ENCODE assay signal across 8 mouse cellular contexts in the genomic region with DNA sequence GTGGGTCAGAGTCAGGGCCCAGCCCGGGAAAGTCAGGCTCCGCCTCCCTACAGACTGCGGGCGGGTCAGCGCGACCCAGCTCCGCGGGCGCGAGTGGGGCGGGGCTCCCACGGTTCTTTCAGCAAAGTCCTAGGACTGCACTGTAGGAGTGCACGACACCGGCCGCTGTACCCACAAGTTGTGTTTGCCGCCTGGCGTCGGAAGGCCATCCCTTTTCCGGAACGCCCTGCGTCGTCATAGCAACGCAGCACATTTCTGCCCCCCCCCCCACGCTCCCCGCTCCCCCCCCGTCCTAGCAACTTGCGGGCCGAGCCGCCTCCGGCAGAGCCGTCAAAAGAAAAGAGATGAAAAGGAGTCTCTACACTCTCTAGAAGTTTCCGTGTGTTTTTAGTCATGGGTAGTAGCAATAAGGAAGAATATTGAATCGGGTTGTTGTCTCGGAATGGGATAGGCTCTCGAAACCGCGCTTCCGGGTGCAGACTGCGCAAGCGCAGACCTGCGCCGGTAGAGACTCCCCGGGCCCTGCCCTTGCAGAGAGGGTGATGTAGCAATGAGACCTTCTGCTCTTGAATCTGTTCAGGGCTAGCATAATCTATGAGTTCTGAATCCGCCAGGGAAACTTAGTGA. TPM values are rescaled to one million over a fixed set of nuclear protein-coding genes. Genes with fewer than 3 reads are reported as not detected.
DNase-seq lines count a peak whose midpoint lies in the region; ATAC-seq and TF ChIP-seq lines count a peak whose summit lies in the region.

A gene (minus strand): TSS at position 489 of the 627 bp plus-strand sequence.

- H3K4me2 ChIP-seq in lung, postnatal 0 days (replicated peaks; ENCODE audit: low read depth, low read length): peak within 1 kb of the TSS; percentile 78

- TF ChIP-seq CTCF in MEL (IDR thresholded peaks at IDR 0.05 in 2 of 3, conservative IDR thresholded peaks at IDR 0.05 in 1 of 3; ENCODE audit: control insufficient read depth in 1 of 3, insufficient read depth in 1 of 3, low read depth in 2 of 3, low read length in 3 of 3, poor library complexity in 1 of 3, severe bottlenecking in 1 of 3): no peak
- TF ChIP-seq CTCF in cerebellum, adult 2 months (IDR thresholded peaks at IDR 0.05; ENCODE audit: borderline replicate concordance, insufficient read depth, low read depth, low read length): no peak
- TF ChIP-seq CTCF in lung, postnatal 0 days (IDR thresholded peaks at IDR 0.05): peak; percentile 40

- peak in 1 of 2 experiments; percentile 79; a peak in 2 of 4 replicates for TF ChIP-seq POLR2A in MEL (IDR thresholded peaks at IDR 0.05; ENCODE audit: control insufficient read depth in 1 of 2, insufficient read depth in 1 of 2, low read depth in 1 of 2, low read length in 2 of 2, poor library complexity in 1 of 2)
- TF ChIP-seq POLR2A in cerebellum, adult 2 months (IDR thresholded peaks at IDR 0.05; ENCODE audit: borderline replicate concordance, insufficient read depth, low read length): peak; percentile 44; the same call in 1 of the 2 replicates

- no peaks in the 10 kb centered on the region for H3K27me3 ChIP-seq in MEL (ENCODE audit: control insufficient read depth in 1 of 2, insufficient read depth in 2 of 2, low read length in 2 of 2)
- no peaks in the 10 kb centered on the region for H3K27me3 ChIP-seq in cerebellum, adult 2 months (ENCODE audit: control insufficient read depth, insufficient read depth, low read length)
- no peaks in the 10 kb centered on the region for H3K27me3 ChIP-seq in hindbrain, embryonic 10.5 days (ENCODE audit: insufficient read depth, poor library complexity, severe bottlenecking)
- no peaks in the 10 kb centered on the region for H3K27me3 ChIP-seq in lung, postnatal 0 days (replicated peaks; ENCODE audit: insufficient read depth, low read length)

- DNase-seq in MEL (ENCODE audit: low read depth, low spot score): peak; percentile 93
- DNase-seq in cerebellum, adult 2 months: peak; percentile 85 to 86
- peak; percentile 92 for DNase-seq in forelimb bud, embryonic 11.5 days (ENCODE audit: low read depth, low spot score)
- peak; percentile 88 for DNase-seq in hindbrain, embryonic 10.5 days (ENCODE audit: low spot score)
- peak; percentile 88 for DNase-seq in layer of hippocampus, adult 9-11 months
- peak; percentile 95 for DNase-seq in lung, postnatal 0 days (ENCODE audit: low spot score)
- peak; percentile 79 for DNase-seq in ovary, postnatal 14 days (ENCODE audit: low spot score)
- peak; percentile 93 for DNase-seq in thymus, postnatal 14 days

- peak within 1 kb of the TSS; percentile 86 for H3K27ac ChIP-seq in MEL (ENCODE audit: control insufficient read depth, low read depth, low read length)
- no peak within 1 kb of the TSS for H3K27ac ChIP-seq in cerebellum, adult 2 months (ENCODE audit: insufficient read depth, low read length)
- H3K27ac ChIP-seq in hindbrain, embryonic 10.5 days: peak within 1 kb of the TSS; percentile 82
- peak within 1 kb of the TSS; percentile 32; the same call in 1 of the 2 replicates for H3K27ac ChIP-seq in lung, postnatal 0 days (ENCODE audit: low read length)

- no peaks in the 10 kb centered on the region for H3K79me2 ChIP-seq in MEL (ENCODE audit: control insufficient read depth, insufficient read depth, low read length, poor library complexity)

- H3K9me3 ChIP-seq in MEL (replicated peaks; ENCODE audit: insufficient read depth, low read length): no peaks in the 10 kb centered on the region
- no peaks in the 10 kb centered on the region for H3K9me3 ChIP-seq in hindbrain, embryonic 10.5 days
- no peaks in the 10 kb centered on the region for H3K9me3 ChIP-seq in lung, postnatal 0 days (ENCODE audit: low read length)

- TF ChIP-seq RAD21 in MEL (IDR thresholded peaks at IDR 0.05; ENCODE audit: low read depth, low read length): no peak

- H3K4me1 ChIP-seq in MEL (ENCODE audit: control insufficient read depth in 1 of 2, insufficient read depth in 2 of 2, low read length in 2 of 2): peaks cover 0 to 19% of the 10 kb centered on the region in 2 experiments; a peak in 3 of 4 replicates
- no peaks in the 10 kb centered on the region for H3K4me1 ChIP-seq in cerebellum, adult 2 months (ENCODE audit: control insufficient read depth, insufficient read depth, low read length)
- peaks cover 10% of the 10 kb centered on the region; the same call in 1 of the 2 replicates for H3K4me1 ChIP-seq in hindbrain, embryonic 10.5 days (replicated peaks)
- H3K4me1 ChIP-seq in lung, postnatal 0 days (ENCODE audit: insufficient read depth, low read depth, low read length): no peaks in the 10 kb centered on the region; the same call in 1 of the 2 replicates

- WGBS in cerebellum, adult 2 months: under 1% methylated on average over 44 of the region's 44 CpGs
- WGBS in hindbrain, embryonic 10.5 days: under 1% methylated on average over 44 of the region's 44 CpGs
- 0% methylated on average over 44 of the region's 44 CpGs for WGBS in lung, postnatal 0 days

- TF ChIP-seq EP300 in MEL (IDR thresholded peaks at IDR 0.05; ENCODE audit: low read depth in 1 of 2, low read length in 2 of 2): no peak
- TF ChIP-seq EP300 in lung, postnatal 0 days (IDR thresholded peaks at IDR 0.05): no peak

- H3K4me3 ChIP-seq in MEL (ENCODE audit: control insufficient read depth in 1 of 2, insufficient read depth in 1 of 2, low read depth in 2 of 2, low read length in 2 of 2): peak within 1 kb of the TSS; percentile 55 to 88
- H3K4me3 ChIP-seq in cerebellum, adult 2 months (replicated peaks; ENCODE audit: insufficient read depth, low read depth, low read length): peak within 1 kb of the TSS; percentile 79
- H3K4me3 ChIP-seq in hindbrain, embryonic 10.5 days: peak within 1 kb of the TSS; percentile 64
- peak within 1 kb of the TSS; percentile 56 for H3K4me3 ChIP-seq in lung, postnatal 0 days (ENCODE audit: low read depth, low read length)

- peak within 1 kb of the TSS; percentile 66 for H3K9ac ChIP-seq in MEL (ENCODE audit: control insufficient read depth, low read depth, low read length, poor library complexity, severe bottlenecking)
- 0 out of 2 replicates have a peak within 1 kb of the TSS, but pooled peaks have one; percentile 12 for H3K9ac ChIP-seq in lung, postnatal 0 days (replicated peaks; ENCODE audit: low read depth)

- H3K36me3 ChIP-seq in MEL (ENCODE audit: control insufficient read depth in 1 of 2, insufficient read depth in 2 of 2, low read length in 2 of 2): peaks cover 0 to 11% of the 10 kb centered on the region in 2 experiments; a peak in 2 of 4 replicates
- peaks cover 4% of the 10 kb centered on the region; the same call in 1 of the 2 replicates for H3K36me3 ChIP-seq in hindbrain, embryonic 10.5 days
- no peaks in the 10 kb centered on the region for H3K36me3 ChIP-seq in lung, postnatal 0 days (ENCODE audit: insufficient read depth, low read length)

- peak; percentile 96 for ATAC-seq in lung, postnatal 0 days

TF ChIP-seq in MEL, 35 proteins besides CTCF, POLR2A, EP300 and RAD21:
- peak; percentile 61; the same call in 1 of the 2 replicates for TF ChIP-seq HCFC1 (IDR thresholded peaks at IDR 0.05; ENCODE audit: low read depth, low read length)
- no peak for TF ChIP-seq ZMIZ1 (IDR thresholded peaks at IDR 0.05; ENCODE audit: low read depth, low read length)
- no peak for TF ChIP-seq JUND (IDR thresholded peaks at IDR 0.05; ENCODE audit: low read depth, low read length)
- peak; percentile 34; the same call in 1 of the 2 replicates for TF ChIP-seq RCOR1 (IDR thresholded peaks at IDR 0.05; ENCODE audit: low read depth, low read length)
- no peak for TF ChIP-seq POLR2AphosphoS5 (IDR thresholded peaks at IDR 0.05; ENCODE audit: borderline replicate concordance, low read depth, low read length)
- no peak for TF ChIP-seq TAL1 (IDR thresholded peaks at IDR 0.05; ENCODE audit: low read length)
- TF ChIP-seq CHD1 (IDR thresholded peaks at IDR 0.05; ENCODE audit: low read depth, low read length): no peak
- TF ChIP-seq MYC (IDR thresholded peaks at IDR 0.05; ENCODE audit: low read depth, low read length): no peak
- no peak for TF ChIP-seq MYB (IDR thresholded peaks at IDR 0.05; ENCODE audit: low read depth, low read length)
- peak; percentile 54; the same call in 1 of the 2 replicates for TF ChIP-seq TBP (IDR thresholded peaks at IDR 0.05; ENCODE audit: low read depth, low read length)
- peak; percentile 96 for TF ChIP-seq ELF1 (IDR thresholded peaks at IDR 0.05; ENCODE audit: low read depth, low read length)
- TF ChIP-seq MAX (IDR thresholded peaks at IDR 0.05; ENCODE audit: low read length): peak; percentile 51; the same call in 1 of the 2 replicates
- TF ChIP-seq NRF1 (IDR thresholded peaks at IDR 0.05; ENCODE audit: insufficient read depth, low read depth, low read length, poor library complexity, severe bottlenecking): peak; percentile 80
- peak; percentile 77; the same call in 1 of the 2 replicates for TF ChIP-seq MAZ (IDR thresholded peaks at IDR 0.05; ENCODE audit: low read depth, low read length)
- no peak for TF ChIP-seq ZC3H11A (IDR thresholded peaks at IDR 0.05; ENCODE audit: low read depth, low read length)
- peak; percentile 93 for TF ChIP-seq SIN3A (IDR thresholded peaks at IDR 0.05; ENCODE audit: low read length)
- TF ChIP-seq NELFE (IDR thresholded peaks at IDR 0.05; ENCODE audit: low read depth, low read length): peak; percentile 72
- TF ChIP-seq TCF12 (IDR thresholded peaks at IDR 0.05; ENCODE audit: low read depth, low read length): 0 out of 2 replicates have a peak, but pooled peaks have one; percentile 43
- TF ChIP-seq ZNF384 (IDR thresholded peaks at IDR 0.05; ENCODE audit: low read depth, low read length): no peak
- TF ChIP-seq E2F4 (IDR thresholded peaks at IDR 0.05; ENCODE audit: borderline replicate concordance, low read depth, low read length): no peak
- no peak for TF ChIP-seq GABPA (IDR thresholded peaks at IDR 0.05; ENCODE audit: low read depth, low read length)
- peak; percentile 67 for TF ChIP-seq MXI1 (IDR thresholded peaks at IDR 0.05; ENCODE audit: low read depth, low read length)

RNA-seq across cellular contexts. Expression of the gene that starts here (rescaled TPM):
- total RNA-seq in MEL (2012; rRNA removed): 0.07 and 0.08 TPM in 2 replicates
- under 1 TPM in 1 of 2 experiments, not detected in 1; 0.29 TPM for polyA plus RNA-seq in MEL (2012; ENCODE audit: insufficient read depth in 1 of 2, insufficient read length in 2 of 2, low read depth in 1 of 2, low replicate concordance in 2 of 2, missing spikeins in 1 of 2)
- 0.33 and 0.38 TPM in 2 replicates for polyA plus RNA-seq in cerebellum, adult 2 months (2012; rRNA removed)
- polyA plus RNA-seq in hindbrain, embryonic 10.5 days (2016; fragmentation: Nextera tagmentation; extraction: Ambion mirVana): 0.05 and 0.85 TPM in 2 replicates
- polyA plus RNA-seq in lung, postnatal 0 days (2015; fragmentation: Nextera tagmentation; extraction: Ambion mirVana): 0.29 and 0.84 TPM in 2 replicates

Comparison
In these comparisons a context has a peak if more than half of its experiments do, and no peak if none do; other contexts are left out.
1. Peak in DNase-seq, H3K4me3 ChIP-seq, H3K27ac ChIP-seq and H3K9ac ChIP-seq in MEL; RNA of the gene not detected or under 1 TPM.
2. Peak in DNase-seq and H3K4me3 ChIP-seq in cerebellum, adult 2 months; RNA of the gene not detected or under 1 TPM.
3. Peak in DNase-seq, H3K4me3 ChIP-seq and H3K27ac ChIP-seq in hindbrain, embryonic 10.5 days; RNA of the gene not detected or under 1 TPM.
4. Peak in DNase-seq, ATAC-seq, H3K4me3 ChIP-seq, H3K27ac ChIP-seq, H3K9ac ChIP-seq and H3K4me2 ChIP-seq in lung, postnatal 0 days; RNA of the gene not detected or under 1 TPM.